Mouse (Mus musculus) bone marrow macrophage, adult 2 months (primary cell): ENCODE measurements around the gene Neurod2. TPM values are rescaled to one million over a fixed set of nuclear protein-coding genes. Genes with fewer than 3 reads are reported as not detected.

Experiments used
- H3K27ac ChIP-seq: 2 replicates; pipeline ENCODE4 v1.5.1; 2012; ENCODE audit warnings: low read depth, low read length; ENCODE audit not compliant: insufficient read depth
- H3K4me1 ChIP-seq: 2 replicates; pipeline ENCODE4 v1.6.1; 2012; ENCODE audit warnings: low read length; ENCODE audit not compliant: control insufficient read depth, insufficient read depth
- H3K4me3 ChIP-seq: 2 replicates; pipeline ENCODE4 v1.5.1; 2012; ENCODE audit warnings: mild to moderate bottlenecking, low read length, moderate library complexity; ENCODE audit not compliant: insufficient read depth
- CTCF ChIP-seq: IDR thresholded peaks from 2 replicates; pipeline ENCODE4 v1.5.1; 2012; ENCODE audit warnings: low read depth, mild to moderate bottlenecking, low read length, moderate library complexity
- POLR2A ChIP-seq: IDR thresholded peaks from 2 replicates; pipeline ENCODE4 v1.6.1; 2012; ENCODE audit warnings: mild to moderate bottlenecking, low read depth, low read length, borderline replicate concordance
- polyA plus RNA-seq: library from polyadenylated mRNA; stranded (reverse); fragments of >200 nt; gene quantifications from 2 replicates; pipeline ENCODE4 v1.2.4, GENCODE M21; 2012; ENCODE audit not compliant: missing spikeins, insufficient read depth, insufficient read length

Gene Neurod2
- polyA plus RNA-seq, 1 experiment, result not detected

DNA sequence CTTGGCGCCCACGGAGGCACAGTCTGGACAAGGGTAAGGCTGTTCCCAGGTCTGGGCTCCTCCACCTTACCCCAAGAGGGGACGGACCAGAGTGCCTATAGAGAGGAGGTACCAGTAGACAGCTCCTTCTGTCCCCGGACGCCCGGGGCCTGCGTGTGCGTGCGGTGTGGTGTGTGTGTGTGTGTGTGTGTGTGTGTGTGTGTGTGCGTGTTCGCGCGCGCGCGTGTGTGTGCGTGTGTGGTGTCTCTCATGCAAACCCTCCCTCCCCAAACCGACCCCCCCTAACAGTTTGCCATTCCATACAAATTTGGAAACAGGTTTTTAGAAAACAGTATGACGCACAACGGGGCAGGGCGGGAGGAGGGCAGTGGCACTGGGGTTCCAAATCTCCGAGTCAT is 3.6 kb downstream of the Neurod2 start:
- Histone ChIP-seq H3K4me1 (no peaks in the 10 kb centered on the region), H3K27ac (no peak overlapping the region), H3K4me3 (no peak overlapping the region)
- TF ChIP-seq POLR2A (no peak), CTCF (no peak)

- no peak overlapping the region for H3K4me3 ChIP-seq
- H3K27ac ChIP-seq, result no peak overlapping the region
- TF ChIP-seq POLR2A (no peak), CTCF (no peak)
- H3K4me1 ChIP-seq, result no peaks in the 10 kb centered on the region
Measured at GRCm38 (mm10) chr11:98325191-98325820, 4.1 kb downstream of the Neurod2 start.

DNA sequence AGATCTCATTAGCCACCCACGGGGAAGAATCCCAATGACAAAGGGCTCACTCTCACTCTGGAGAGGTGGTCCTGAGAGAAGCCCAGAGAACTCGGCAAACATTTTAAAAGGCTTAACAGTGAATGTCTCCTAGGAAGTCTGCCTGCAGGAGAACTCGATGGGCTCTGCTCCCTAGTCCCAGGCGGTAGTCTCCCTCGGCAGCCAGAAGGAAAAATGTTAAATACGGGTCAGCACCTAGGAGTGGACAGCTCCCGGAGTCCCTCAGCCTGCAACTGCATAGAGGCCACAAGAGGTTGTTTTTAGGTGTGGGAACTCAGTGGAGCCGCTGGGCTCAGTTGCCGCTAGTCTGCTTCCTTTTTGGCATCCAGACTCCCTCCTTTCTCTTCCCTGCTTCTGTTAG is 5.5 kb downstream of the Neurod2 start:
- Histone ChIP-seq H3K4me1 (no peaks in the 10 kb centered on the region), H3K27ac (no peak overlapping the region), H3K4me3 (no peak overlapping the region)
- no peak for TF ChIP-seq POLR2A
- no peak for TF ChIP-seq CTCF

DNA sequence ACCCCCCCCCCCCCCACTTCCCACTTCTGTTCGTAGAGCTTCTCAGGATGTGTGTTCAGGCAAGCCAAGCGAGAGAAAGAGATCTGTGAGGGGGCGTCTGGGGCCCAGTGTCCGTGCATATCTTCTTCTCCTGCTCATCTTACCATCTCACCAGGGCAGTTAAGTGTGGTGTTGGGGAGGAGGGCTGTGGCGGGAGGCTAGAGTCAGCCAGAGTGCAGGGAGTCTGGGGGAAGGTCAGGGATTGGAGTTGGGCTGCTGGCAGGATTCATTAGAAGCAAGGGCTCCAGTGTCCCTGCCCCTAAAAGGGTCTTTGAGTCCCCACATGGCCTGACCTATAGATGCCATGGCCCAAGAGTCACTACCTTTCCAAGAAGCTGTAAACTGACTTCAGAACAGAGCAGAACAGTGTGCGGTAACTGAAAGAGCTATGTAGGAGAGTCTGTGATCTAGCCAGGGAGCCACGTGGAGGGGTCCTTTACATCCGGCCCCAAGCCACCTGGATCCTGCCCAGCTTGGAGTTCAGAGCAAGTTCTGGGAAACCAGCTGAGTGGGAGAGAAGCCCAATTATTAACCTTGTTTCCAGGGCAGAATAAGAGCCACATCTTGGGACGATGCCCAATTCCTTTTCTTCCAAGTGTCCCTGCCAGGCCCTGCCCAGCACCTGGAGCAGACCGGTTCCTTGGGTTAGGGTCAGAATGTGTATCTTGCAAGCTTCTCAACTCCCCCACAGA is 6.1 kb downstream of the Neurod2 start:
- H3K4me3 ChIP-seq, result no peak overlapping the region
- TF ChIP-seq CTCF, result no peak
- TF ChIP-seq POLR2A, result no peak
- H3K27ac ChIP-seq, result no peak overlapping the region
- H3K4me1 ChIP-seq, result no peaks in the 10 kb centered on the region

DNA sequence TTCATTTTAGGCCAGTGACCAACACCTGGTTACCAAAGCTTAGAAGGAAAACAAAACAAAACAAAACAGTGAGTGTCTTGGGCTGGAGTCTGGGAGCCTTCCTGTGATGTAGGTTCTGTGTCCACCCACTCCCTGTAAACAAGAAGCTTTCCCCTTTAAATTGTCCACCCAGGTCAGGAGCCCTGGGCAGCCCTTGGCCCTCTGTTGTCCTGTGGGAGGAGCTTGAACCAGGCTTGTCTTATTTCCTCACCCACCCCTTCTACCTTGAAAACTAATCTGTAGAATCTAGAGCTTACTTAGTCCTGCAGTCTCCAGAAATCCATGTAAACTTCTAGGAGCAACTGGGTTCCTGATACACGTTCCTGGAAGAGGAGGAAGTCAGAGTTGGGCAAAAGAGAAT is 7.3 kb downstream of the Neurod2 start:
- TF ChIP-seq CTCF (no peak), POLR2A (no peak)
- Histone ChIP-seq H3K4me1 (no peaks in the 10 kb centered on the region), H3K4me3 (no peak overlapping the region), H3K27ac (no peak overlapping the region)

DNA sequence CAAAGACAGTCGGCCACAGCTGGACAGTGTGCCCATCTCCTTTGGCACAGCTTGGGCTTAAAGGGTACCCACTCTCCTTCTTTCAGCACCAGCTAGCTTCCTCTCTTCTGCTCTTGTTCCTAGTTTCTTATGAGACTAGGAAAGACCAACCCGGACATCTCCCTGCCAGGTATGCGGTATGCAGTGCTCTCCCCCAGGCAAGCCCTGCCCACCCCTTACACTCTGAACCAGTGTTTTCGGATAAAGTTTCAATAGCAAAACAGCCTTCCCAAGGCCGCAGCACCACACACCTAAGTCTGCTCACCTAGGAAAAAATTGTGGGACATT is 7.8 kb downstream of the Neurod2 start:
- H3K4me3 ChIP-seq, result no peak overlapping the region
- H3K27ac ChIP-seq, result no peak overlapping the region
- no peaks in the 10 kb centered on the region for H3K4me1 ChIP-seq
- no peak for TF ChIP-seq CTCF
- no peak for TF ChIP-seq POLR2A

- H3K27ac ChIP-seq, result no peak overlapping the region
- no peak for TF ChIP-seq CTCF
- no peak for TF ChIP-seq POLR2A
- H3K4me1 ChIP-seq, result no peaks in the 10 kb centered on the region
- no peak overlapping the region for H3K4me3 ChIP-seq
Measured at GRCm38 (mm10) chr11:98320806-98321676, 8.4 kb downstream of the Neurod2 start.

GRCm38 (mm10) chr11:98320381-98320780 is 9.1 kb downstream of the Neurod2 start:
- no peaks in the 10 kb centered on the region for H3K4me1 ChIP-seq
- TF ChIP-seq POLR2A (no peak), CTCF (no peak)
- H3K27ac ChIP-seq, result no peak overlapping the region
- H3K4me3 ChIP-seq, result no peak overlapping the region

DNA sequence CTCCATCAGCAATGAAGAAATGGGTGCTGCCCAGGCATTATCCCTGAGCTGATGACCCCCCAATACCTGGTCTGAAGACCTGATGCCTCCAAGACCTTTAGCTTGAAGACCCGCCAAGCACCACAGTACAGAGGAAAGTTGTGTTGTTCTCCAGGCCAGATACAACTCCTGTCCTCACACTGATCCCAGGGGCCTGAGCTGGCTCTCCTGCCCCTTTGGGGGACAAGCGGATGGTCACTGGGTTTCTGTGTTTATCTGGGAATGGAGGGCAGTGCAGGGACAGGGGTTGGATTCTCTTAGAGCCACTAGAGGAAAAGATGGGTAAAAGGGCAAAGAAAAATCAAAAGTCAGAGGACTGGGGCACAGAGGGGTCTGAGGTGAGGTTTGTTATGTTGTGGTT is 9.5 kb downstream of the Neurod2 start:
- TF ChIP-seq CTCF, result no peak
- no peak for TF ChIP-seq POLR2A
- no peaks in the 10 kb centered on the region for H3K4me1 ChIP-seq
- H3K4me3 ChIP-seq, result no peak overlapping the region
- no peak overlapping the region for H3K27ac ChIP-seq

- no peak overlapping the region for H3K4me3 ChIP-seq
- H3K4me1 ChIP-seq, result no peaks in the 10 kb centered on the region
- H3K27ac ChIP-seq, result no peak overlapping the region
- TF ChIP-seq CTCF (no peak), POLR2A (no peak)
Measured at GRCm38 (mm10) chr11:98319544-98319943, 9.9 kb downstream of the Neurod2 start.
